Mouse (Mus musculus) bone marrow macrophage, adult 2 months (primary cell): ENCODE data around the gene Pkig.

Experiments
- CTCF ChIP-seq: IDR thresholded peaks from 2 replicates; pipeline ENCODE4 v1.5.1; 2012; ENCODE audit warnings: low read depth, mild to moderate bottlenecking, low read length, moderate library complexity
- POLR2A ChIP-seq: IDR thresholded peaks from 2 replicates; pipeline ENCODE4 v1.6.1; 2012; ENCODE audit warnings: mild to moderate bottlenecking, low read depth, low read length, borderline replicate concordance

- TF ChIP-seq CTCF (no peak), POLR2A (no peak)
Observed at GRCm38 (mm10) chr2:163726766-163727393, 68.7 kb downstream of the Pkig start.
